Mouse (Mus musculus): ENCODE measurements around the gene 1700019N19Rik.
A peak's percentile ranks its signal among the peaks of the same experiment; 100 is the strongest.

The 1700019N19Rik gene

DNA sequence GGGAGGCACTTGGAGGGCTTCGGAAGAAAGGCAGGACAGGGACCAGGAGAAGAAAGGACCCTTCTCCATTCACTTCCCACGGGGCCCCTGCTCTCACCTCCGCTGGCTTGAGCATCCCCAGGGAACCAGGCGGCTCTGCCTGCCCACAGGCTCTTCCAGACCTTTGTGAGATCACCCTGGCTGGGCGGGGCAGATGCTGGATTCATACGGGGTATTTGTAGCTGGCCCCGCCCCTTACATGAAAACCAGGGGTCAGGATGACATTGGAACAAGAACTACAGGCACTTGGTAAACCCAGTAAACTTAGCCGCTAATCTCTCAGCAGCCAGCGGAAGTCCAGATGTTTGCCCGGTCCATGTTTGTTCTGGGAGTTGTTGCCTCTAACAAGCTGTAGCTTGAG lies at the start of gene 1700019N19Rik:
Gene 1700019N19Rik (minus strand): TSS at position 178 of the 400 bp plus-strand sequence.
- DNase-seq (ENCODE audit: low spot score) = peak; percentile 71

DNA sequence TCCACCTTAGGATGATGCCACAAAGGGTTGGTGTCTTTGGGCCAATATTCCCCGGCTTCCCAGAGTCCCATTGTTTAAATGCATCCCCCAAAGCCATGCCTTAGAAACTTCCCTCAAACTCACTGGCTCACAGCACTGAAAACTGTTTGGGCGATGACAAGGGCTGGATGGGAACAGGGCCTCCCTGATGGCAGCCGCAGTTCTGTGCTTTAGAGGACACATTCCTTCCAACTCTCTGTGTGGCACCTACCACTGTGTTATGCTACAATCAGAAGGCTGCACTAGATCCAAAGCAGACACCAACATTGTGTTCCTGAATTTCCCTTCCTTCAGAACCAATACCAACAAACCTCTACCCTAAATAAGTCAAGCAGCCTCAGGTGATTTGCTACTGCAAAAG lies 49.3 kb upstream of the 1700019N19Rik start:
- no peak for DNase-seq (ENCODE audit: low spot score)

DNA sequence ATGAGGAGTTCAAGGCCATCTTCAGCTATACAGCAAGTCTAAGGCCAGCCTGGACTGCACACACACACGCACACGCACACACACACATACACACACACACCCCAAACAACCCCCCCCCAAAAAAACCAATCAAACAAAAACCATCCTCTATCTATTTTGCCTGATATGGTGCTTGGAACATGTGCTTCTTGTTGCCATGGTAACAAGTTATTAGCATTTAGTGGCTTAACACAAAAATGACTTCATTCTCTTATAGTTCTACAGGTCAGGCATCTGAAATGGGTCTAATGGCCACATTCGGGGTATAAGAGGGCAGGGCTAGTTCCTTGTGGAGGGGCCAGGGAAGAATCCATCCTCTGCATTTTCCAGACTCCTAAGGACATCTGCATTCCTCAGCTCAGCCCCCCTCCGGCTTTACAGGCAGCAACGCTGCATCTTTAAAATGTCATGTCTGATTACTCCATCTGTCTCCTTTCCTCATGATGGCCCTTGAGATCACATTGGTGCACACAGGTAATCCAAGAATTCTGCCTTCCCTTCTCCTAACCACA lies 46.5 kb upstream of the 1700019N19Rik start:
- no peak for DNase-seq (ENCODE audit: low spot score)

DNA sequence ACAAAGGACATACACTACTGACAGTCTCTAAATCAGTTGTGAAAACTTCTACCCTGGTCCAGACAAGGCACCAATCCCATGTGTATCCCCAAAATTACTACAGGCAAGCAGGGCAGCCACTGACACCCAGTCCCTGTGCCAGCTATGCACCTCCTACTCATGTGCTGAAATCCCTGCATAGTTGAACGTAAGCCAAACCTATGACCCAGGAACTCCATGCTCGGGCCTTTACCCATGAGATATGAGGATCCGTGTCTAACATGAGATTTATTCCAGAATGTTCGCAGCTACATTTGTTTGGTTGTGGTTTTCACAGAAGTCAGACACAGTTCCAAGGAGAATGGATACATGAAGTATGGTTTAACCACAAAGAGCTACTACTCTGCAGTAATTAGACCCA lies 45.5 kb upstream of the 1700019N19Rik start:
- no peak for DNase-seq (ENCODE audit: low spot score)

DNA sequence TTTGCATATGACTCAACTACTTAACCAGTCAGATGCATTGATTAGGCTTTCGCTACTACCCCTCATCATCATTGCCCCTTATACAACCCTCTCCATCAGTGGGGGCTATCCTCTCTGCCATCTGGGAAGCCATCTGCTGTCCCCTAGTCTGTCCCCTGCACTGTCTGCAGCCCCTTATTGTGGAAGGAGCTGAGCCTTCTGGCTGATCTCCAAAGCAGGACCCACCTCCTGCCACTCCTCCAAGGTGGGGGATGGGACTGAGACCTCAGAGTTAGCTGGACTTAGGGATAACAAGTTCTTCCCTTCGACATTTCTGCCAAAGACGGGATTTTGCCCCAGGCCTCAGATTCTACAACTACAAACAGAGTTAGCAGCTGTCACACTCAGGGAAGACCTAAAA lies 45.1 kb upstream of the 1700019N19Rik start:
- DNase-seq (ENCODE audit: low spot score) = no peak

DNA sequence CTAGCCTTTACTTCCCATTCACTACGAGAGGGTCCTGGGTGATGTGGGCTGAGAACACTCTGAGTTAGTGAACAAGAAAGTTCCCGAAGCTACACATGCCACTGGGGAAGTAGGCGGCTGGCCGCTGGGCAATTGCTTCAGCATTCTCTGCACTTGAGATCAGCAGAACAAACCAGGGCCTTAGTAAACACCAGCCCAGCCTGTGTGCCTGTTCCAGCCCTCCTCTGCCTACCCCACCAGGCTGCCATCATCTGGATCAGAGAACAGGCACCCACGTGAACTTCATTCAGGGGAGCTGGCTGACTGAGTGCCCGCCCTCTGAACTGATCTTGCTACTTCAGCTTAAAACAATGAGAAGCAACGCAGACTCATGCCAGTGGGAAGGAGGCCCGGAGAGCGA lies 44.4 kb upstream of the 1700019N19Rik start:
- DNase-seq (ENCODE audit: low spot score) = no peak

DNA sequence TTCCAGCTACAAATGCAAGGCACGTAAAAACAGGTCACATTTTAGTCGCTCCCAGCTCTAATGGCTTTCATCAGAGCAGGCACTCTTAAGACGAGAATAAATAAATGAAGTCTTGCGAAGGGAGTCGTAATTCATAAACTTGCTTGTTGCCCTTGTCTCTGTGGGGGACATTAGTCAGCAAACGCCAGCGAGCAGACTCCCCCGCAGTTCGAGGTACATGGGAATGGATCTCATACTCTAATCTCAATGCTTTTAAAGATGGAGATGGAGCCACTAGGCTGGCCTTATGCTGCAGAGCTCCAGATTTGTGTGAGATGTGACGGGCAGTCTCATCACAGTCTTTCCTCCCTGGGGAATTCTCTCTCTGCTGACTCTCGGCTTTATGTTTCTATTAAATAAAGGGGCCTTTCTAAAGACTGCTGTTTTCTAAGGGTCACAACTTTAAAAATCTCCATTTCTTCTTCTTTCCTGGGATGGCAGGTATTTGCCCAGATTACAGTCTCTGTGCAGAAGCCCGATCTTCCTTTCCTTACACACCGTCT lies 39.4 kb upstream of the 1700019N19Rik start:
- DNase-seq (ENCODE audit: low spot score) = no peak

DNA sequence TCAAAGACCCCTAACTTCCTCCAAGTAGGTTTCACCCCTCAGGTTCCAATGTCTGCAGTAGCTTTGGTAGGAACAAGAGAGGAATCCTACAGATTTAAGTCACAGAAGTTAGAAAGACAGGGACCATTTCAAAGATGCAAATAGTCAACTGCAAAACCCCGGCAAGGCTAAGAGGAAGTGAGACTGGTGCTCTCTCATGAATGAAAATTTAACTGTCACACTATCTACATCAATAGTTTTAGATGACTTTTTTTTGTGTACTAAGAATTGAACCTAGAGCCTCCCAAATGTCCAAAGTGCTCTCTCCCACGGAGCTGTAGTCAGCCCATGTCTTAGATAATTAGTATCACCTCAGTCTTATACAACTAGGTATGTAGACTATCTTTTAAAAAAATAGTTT lies 38.7 kb upstream of the 1700019N19Rik start:
- DNase-seq (ENCODE audit: low spot score) = no peak

DNA sequence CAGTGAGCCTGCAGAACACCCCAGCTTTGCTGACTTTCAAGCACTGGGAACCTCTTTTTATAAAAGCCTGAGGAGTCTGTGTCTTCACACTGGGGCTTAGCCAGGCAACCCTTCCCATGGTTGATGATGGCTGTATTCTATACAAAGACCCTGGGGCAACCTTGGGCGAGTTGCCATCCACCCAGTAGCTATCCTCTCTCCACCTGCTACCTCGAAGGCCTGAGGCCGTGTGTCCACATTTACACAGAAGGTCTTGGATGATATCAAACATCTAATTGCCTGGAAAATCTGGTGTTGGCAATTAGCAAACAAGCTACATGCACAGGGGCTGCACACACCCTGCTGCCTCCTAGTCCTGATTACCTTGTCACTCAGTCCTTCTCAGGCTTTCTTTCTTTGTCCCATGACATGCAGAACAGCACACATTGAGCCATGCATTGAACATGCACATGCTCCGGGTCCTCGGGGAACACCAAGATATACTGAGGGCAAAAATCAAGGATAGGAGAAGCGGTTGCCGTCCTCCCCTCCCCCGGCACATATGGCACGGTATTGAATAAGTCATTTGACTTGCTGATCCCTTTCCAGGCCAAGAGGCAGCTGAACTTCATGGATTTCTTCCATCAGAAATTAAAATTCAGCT lies 37.1 kb upstream of the 1700019N19Rik start:
- no peak for DNase-seq (ENCODE audit: low spot score)

DNA sequence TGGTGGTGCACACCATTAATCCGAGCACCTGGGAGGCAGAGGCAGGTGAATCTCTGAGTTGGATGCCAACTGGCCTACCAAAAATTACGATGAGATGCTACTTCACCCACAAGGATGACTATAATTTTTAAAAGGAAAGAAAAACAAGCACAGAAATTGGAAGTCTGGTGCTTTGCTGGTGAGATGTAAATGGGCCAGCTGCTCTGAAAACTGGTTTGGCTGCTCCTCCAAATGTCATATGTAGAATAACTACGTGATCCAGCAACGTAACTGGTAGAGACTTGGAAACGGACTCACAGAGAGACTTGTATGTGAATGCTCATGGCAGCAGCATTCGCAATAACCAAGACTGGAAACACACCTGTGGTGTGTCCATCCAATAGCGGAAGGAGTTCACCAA lies 35.9 kb upstream of the 1700019N19Rik start:
- no peak for DNase-seq (ENCODE audit: low spot score)

DNA sequence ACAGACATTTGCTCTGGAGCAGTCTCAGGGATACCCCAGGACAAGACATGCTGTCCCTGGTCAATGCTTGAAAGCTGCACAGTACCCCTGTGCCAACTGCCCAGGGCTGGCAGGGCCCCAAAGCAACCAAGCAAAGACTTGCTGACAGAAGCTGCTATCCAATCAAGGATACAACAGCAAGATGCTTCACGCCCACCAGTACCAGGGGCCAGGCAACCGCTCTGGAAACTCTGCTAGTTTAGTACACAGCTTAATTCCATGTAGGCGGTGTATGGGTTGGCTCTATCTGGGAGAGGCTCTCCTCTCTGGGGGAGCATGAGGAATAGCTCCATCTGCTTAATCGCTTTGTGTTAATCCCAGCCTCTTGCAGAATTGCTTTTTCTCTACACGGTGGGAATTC lies 35.3 kb upstream of the 1700019N19Rik start:
- DNase-seq (ENCODE audit: low spot score) = no peak

DNA sequence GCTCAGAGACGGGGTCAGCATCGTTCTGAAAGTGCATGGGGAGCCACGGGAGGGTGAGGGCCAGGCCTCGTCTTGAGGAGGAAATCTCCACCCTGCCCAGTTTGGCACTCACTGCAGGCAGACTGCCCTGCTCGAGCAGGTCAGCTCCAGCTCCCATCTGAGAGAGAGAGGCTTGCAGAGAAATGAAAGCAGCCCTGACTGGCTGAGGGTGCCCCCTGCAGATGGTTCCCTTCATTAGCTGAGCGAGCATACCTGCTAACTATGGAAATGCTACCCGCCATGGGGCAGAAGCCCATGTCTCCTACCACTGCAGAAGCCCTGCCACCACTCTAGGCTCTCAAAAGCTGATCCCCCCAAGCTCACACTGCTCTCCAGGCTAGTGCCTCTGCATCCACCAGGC lies 33.4 kb upstream of the 1700019N19Rik start:
- no peak for DNase-seq (ENCODE audit: low spot score)

DNA sequence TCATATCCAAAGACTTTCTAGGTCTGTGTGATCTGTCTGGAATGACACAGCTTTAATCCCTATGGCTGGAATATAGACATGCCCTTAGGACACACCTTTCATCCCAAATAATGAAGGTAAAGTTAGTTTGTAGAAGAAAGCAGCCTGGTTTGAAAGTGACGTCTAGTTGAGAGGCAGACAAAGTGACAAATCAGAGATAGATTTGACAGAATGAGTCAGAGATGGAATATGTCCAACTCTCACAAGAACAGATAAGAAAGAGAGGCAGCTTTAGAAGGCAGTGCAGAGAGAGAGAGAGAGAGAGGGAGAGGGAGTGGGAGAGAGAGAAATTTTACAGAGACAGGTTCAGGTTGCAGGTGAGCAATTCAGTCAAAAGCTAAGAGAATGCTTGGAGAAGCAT lies 30.1 kb upstream of the 1700019N19Rik start:
- DNase-seq (ENCODE audit: low spot score) = no peak

DNA sequence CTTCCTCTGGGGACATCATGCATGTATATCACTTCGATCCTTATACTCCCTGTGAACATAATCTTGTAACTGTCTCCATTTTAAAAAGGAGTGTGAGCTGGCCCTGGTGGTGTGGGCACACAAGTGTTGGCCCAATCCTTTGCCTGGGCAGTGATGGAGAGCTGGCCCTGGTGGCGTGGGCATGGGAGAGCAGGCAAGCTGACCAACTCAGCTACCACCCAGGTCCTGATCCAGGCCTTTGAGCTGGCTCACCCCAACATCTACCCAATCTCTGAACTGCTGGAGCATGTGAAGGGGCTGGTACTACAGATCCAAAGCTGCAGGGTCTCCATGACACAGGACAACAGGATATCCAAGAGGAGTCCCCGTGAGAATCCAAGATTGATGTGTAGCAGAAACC lies 29.0 kb upstream of the 1700019N19Rik start:
- peak; percentile 40 for DNase-seq (ENCODE audit: low spot score)

DNA sequence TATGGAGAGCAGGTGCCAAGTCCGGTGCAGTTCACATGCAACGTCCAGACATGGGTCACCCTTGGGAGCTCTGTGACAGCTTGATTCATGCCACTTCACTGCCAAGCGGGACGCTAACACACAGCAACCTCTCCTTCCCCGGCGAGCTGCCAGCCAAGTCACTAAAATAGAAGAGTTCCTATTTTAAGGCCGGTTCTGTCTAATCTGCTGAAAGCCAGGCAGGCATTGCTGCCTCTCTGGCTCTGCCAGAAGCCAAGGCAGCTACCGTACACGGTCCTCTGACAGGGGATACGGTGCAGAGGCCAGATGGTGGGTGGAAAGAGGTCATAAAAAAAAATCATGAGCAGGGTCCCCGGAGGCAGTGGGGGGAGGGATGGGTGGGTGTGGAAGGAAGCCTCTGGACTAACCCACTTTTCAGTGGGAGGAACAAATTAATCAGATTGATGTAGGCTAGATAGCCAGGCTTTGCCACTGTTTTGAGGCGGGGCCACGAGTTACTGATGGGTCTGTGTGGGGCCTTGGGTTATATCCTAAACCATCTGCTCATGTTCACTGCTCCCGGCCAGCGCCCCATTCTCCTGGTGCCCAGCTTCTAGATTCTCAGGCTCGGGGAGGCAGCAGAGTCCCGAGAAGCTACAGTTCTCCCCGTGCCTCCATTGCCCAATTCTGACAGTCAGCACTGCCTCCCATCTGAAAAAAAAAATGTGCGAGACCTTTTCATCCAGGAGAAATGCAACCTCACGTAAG lies 28.4 kb upstream of the 1700019N19Rik start:
- peak; percentile 90 for DNase-seq (ENCODE audit: low spot score)

DNA sequence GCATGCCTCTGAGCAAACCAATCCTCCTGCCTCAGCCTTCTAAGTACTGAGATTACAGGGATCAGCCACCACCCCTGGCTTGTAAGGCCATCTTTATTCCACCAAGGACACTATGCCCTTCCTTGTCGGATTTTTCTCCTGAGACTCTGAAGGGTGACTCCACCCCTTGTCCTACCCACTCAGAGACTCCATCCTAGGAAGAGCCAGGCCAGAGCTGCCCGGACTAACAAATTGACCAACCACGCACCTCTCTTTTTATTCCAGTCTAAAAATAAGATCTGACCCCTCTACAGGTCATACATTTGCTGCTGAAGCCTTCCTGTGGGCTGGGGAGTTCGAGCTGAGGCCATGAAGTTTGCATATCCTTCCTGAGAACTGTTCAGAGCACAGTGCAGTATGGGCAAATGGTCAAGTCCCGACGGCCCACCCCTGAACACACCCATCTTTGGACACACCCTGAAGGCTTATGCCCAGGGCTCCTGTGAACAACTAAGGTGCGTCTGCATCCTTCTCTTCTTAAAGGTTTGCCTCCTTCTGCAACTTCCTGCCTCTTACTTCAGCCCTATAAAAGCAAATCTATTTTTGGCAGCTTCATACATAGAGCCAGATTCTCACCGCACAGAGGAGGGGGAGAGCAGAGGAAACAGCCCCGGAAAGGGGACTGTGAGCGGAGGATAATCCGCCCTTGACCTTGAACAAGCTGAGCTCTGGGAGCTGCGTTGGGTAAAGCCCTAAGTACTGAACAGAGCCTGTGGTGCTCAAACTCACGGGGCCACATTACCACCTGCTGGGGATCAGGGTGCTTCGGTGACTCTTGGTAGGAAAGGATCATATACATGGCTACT lies 24.5 kb upstream of the 1700019N19Rik start:
- DNase-seq (ENCODE audit: low spot score) = no peak

DNA sequence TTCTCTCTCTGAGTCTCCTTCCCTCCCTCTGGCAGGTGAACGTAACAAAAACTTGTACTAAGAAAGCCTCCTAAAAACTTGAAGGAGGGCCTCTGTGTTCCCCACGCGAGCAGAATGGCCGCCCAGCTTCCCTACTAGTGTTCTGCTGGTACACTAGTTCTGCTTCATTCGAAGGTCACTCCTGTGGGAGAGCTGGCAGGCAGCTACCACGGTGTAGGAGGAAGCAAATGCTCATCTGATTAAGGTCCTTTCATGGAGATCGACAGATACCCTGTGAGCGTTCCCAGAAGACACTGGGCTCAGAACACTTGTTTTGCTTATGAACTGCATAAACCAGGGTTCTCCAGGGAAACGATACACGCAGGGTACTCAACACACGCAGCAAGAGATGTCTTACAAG lies 23.1 kb upstream of the 1700019N19Rik start:
- no peak for DNase-seq (ENCODE audit: low spot score)

DNA sequence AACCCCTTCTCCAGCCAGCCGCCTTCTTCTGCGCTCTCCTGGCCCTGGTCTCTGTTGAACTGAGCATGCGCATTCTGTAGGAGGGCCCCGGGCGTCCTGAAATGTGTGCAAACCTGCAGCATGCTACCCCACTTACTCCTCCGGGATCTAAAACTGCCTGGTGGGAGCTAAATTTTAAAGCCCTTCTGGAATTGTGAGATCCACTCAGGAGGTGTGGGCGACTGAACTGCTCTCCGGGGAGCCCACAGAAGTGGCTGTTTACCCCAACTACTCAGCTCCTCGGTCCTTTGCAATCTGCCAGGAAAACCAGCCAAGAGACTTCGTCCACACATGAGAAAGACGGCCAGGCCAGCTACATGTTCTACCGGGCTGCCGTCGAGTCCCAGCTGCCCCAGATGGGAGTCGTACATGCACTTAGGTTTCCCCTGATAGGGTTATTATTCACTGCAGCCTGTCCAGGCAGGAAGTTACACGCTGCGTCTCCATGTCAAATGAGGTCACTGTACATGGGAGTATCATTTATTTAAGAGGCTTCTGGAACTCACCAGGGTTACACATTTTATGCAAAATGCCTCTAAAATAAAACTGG lies 22.3 kb upstream of the 1700019N19Rik start:
- DNase-seq (ENCODE audit: low spot score) = no peak

DNA sequence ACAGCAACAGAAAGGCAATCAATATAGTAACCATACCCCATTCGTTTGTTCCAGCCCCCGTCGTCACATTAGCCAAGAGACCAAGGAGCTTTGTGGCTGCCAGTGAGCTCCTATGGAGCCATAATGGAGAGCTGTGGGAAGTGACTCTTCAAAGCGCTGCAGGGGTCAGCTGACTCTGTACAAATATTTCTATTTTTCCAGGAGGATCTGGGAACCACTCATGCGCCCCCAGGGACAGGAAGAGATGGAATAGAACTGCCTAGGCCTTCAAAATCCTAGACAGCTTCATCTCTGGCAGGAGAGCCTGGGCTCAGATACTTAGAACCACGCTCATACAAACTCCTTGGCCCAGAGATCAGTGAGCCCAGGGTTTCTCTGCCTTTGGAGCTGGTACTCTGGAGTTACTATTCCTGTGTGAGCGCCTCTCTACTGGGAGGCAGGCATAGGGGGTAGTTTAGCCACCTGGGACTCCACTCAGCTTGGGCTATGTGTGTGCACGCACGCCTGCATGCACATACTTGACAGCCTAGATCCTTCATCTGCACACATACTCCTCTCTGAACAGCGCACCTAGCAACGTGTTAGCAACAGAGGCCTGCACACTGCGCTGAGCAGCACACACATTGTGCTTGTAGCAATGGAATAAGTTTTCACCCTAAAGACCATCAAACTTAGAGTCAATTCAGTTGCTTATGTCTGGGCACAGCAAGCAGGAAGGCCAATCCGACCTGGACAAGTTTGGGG lies 21.1 kb upstream of the 1700019N19Rik start:
- DNase-seq (ENCODE audit: low spot score) = no peak

DNA sequence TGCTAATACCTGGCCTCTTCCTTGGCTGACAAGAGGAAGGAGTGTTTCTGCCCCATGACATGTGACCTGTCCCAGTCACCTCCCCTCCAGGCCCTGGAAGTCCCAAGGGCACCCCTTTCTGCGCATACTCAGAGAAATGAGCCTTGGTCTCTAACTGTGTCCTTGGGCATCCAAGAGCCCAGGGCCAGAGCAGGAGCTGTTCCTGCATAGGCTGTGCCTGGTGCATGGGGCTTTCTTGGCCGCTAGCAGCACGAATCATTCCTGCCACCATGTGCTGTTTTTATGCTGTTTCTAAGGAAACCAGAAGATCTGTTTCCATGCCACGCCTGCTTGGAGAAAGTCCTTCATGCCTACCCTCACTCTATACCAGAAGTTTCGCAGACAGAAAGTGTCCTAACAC lies 16.3 kb upstream of the 1700019N19Rik start:
- DNase-seq (ENCODE audit: low spot score) = no peak

DNA sequence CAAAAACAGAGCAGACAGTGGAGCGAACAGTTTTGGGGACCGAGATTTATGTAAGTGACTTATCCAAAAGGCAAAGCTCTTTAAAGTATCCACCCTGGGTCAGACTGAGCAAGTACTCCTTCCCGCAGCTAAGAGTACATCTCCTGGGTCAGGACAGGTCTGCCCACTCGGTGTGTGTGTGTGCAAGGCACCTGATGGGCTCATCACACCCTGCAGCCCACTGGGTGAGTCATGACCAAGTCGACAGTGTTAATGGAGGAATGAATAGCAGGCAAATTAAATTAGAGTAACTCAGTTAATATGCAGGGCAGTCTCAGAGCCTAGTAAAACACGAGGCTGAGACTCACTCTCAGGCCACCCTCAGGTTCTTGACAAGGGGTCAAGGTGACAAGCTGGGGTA lies 14.6 kb upstream of the 1700019N19Rik start:
- DNase-seq (ENCODE audit: low spot score) = peak; percentile 55
